Mouse (Mus musculus): Measurements from ENCODE around the gene Kirrel3. TPM values are rescaled to one million over a fixed set of nuclear protein-coding genes. Genes with fewer than 3 reads are reported as not detected.

The Kirrel3 gene
- total RNA-seq, 2 experiments from 2014 or later, result 0.61 to 0.77 TPM

GRCm38 (mm10) chr9:34976596-34977462, 491.1 kb downstream of the Kirrel3 start:
- no peak overlapping the region for H3K4me3 ChIP-seq
- no peak overlapping the region for H3K27ac ChIP-seq
- intact Hi-C loops (cut with DNase I), result no loop called here
- no peak for DNase-seq
- no peak for TF ChIP-seq CTCF (IDR thresholded peaks at IDR 0.05)

- intact Hi-C loops (cut with DNase I), result no loop called here
- DNase-seq, result no peak
- TF ChIP-seq CTCF (IDR thresholded peaks at IDR 0.05), result no peak
- H3K27ac ChIP-seq, result no peak overlapping the region
- no peak overlapping the region for H3K4me3 ChIP-seq
Observed at GRCm38 (mm10) chr9:34977700-34978099, 492.0 kb downstream of the Kirrel3 start.

- no peak for DNase-seq
- Histone ChIP-seq H3K27ac (no peak overlapping the region), H3K4me3 (no peak overlapping the region)
- intact Hi-C loops (cut with DNase I), result no loop called here
- no peak for TF ChIP-seq CTCF (IDR thresholded peaks at IDR 0.05)
Observed at GRCm38 (mm10) chr9:34978229-34978628, 492.5 kb downstream of the Kirrel3 start.

- no peak for DNase-seq
- Histone ChIP-seq H3K27ac (no peak overlapping the region), H3K4me3 (no peak overlapping the region)
- intact Hi-C loops (cut with DNase I), result no loop called here
- TF ChIP-seq CTCF (IDR thresholded peaks at IDR 0.05), result no peak
Observed at GRCm38 (mm10) chr9:34980516-34981265, 495.0 kb downstream of the Kirrel3 start.

DNA sequence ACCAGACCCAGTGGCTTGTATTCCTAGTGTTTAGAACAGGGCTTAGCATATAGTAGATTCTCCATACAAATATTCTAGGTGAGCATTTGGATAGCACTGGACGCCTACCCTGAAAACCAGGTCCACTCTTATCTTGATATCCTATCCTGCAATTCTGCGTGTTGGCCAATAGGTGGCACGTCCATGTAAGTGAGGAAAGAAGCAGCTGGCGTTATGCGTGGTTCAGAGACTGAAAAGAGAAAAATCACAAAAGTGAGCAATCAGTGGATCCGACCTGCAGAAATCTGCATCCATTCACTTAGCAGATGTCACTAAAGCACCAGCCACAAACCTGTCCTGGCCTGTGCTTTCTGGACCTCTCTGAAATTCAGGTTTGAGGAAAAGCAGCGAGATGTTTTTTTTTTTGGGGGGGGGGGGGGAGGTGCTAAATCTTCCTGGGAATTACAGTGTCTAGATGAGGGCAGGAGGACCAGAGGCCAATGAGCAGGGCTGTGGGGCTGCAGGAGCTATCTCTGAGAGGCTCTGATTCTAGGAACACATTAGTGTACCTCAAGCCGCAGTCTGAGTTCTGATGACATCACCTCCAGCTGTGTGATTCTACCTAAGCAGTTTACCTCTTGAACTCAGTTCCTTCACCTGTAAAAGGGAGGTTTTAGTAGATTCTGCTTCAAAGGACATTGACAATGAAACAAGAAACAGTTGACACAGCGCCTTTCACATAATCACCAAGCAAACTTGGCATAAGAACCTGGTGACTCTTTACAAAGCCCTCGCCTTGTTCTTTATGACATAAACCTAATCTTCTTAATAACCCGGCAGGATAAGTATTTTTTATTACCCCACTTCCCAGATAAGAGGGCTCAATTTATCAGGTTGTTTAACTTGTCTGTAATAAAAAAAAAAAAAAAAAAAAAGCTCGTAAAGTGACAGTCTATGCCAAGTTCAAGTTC, 498.1 kb downstream of the Kirrel3 start:
- H3K4me3 ChIP-seq, result peak overlapping the region; percentile 50
- DNase-seq, result peak; percentile 29
- peak; percentile 90 for TF ChIP-seq CTCF (IDR thresholded peaks at IDR 0.05)
- no peak overlapping the region; the same call in 1 of the 2 replicates for H3K27ac ChIP-seq
- intact Hi-C loops (cut with DNase I), result loop anchor here (1.0 to 2.0 kb wide), 2 partner anchors 36 to 181 kb away; no protein-coding TSS in a partner anchor

- DNase-seq, result no peak
- Histone ChIP-seq H3K27ac (no peak overlapping the region), H3K4me3 (no peak overlapping the region)
- TF ChIP-seq CTCF (IDR thresholded peaks at IDR 0.05), result no peak
- intact Hi-C loops (cut with DNase I), result no loop called here
Observed at GRCm38 (mm10) chr9:34986156-34986555, 500.5 kb downstream of the Kirrel3 start.

DNA sequence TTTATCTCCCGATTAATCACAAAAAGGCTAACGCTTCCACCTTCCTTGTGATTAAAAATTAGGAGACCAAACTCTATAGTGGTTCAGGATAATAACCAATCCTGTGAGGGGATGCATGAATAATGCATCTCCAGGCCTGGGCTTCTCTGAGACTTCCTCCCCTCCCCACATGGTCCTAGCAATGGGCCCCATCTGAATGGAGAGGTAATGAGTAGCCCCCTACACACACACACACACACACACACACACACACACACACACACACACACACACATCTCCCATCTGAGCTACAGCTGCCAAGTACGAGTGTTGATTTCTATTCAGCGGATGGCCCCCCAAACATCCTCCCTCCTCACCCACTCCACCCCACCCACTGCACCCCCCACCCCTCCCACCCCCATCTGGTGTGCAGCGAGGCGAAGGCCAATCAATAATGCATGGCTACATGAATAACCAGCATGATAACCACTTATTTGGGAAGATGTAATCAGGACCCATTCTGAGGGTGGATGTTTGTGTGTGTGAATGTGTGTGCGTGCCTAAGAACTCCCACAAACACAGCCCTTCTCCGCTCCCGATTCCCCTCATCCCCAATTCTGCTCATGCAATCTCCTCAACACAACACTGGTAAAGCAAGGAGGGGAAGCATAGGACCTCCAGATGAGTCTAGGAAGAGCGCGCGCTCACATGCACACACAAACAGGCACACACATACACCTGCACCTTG, 501.9 kb downstream of the Kirrel3 start:
- TF ChIP-seq CTCF (IDR thresholded peaks at IDR 0.05), result no peak
- H3K27ac ChIP-seq, result no peak overlapping the region
- DNase-seq, result no peak
- intact Hi-C loops (cut with DNase I), result no loop called here
- H3K4me3 ChIP-seq, result no peak overlapping the region

DNA sequence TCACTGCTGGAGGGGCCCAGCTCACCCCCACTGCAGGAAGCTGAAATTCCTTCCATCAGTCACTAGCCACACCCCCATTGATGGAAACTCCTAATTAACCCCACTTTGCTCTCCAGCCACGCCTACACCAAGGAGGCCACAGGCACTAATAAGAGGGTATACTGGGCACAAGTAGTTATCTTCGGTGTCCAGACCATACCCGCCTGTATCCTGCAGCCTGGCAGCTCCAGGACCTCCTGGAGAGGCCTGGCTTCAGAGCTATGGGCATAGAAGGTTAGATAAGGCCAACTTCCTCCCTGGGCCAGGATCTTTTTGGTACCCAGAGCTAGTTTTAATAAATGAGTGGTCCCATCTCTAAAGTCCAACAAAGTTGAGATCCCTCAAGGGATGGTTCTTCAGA, 503.0 kb downstream of the Kirrel3 start:
- intact Hi-C loops (cut with DNase I), result no loop called here
- DNase-seq, result no peak
- TF ChIP-seq CTCF (IDR thresholded peaks at IDR 0.05), result no peak
- Histone ChIP-seq H3K27ac (no peak overlapping the region), H3K4me3 (no peak overlapping the region)

DNA sequence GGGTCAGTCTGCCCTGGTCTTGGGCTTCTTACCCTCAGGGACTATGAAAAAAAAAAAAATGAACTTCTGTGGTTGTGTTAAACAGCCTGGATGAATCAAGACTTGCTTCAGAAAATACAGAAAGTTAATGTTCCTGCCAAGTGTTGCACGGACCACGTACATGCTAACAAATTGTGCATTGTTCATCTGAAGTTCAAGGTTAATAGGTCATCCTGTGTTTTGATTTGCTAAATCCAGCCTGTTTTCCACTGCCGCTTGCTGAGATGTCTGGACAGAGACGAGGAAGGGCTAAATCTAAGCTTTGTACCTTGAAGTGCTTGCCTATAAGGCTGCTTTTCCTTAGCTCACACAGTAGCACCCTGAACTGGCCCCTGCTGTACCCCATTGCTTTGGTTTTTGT, 506.5 kb downstream of the Kirrel3 start:
- intact Hi-C loops (cut with DNase I), result loop anchor here (5.0 kb wide), 1 partner anchor 125 kb away; the partner anchor contains the start of gene St3gal4
- no peak for DNase-seq
- Histone ChIP-seq H3K4me3 (no peak overlapping the region), H3K27ac (peak overlapping the region; percentile 81)
- TF ChIP-seq CTCF (IDR thresholded peaks at IDR 0.05), result no peak

GRCm38 (mm10) chr9:34993467-34994211, 507.9 kb downstream of the Kirrel3 start:
- intact Hi-C loops (cut with DNase I), result loop anchor here (5.0 kb wide), 1 partner anchor 124 kb away; the partner anchor contains the start of gene St3gal4
- TF ChIP-seq CTCF (IDR thresholded peaks at IDR 0.05), result no peak
- Histone ChIP-seq H3K27ac (peak overlapping the region; percentile 81), H3K4me3 (no peak overlapping the region)
- DNase-seq, result peak; percentile 92

DNA sequence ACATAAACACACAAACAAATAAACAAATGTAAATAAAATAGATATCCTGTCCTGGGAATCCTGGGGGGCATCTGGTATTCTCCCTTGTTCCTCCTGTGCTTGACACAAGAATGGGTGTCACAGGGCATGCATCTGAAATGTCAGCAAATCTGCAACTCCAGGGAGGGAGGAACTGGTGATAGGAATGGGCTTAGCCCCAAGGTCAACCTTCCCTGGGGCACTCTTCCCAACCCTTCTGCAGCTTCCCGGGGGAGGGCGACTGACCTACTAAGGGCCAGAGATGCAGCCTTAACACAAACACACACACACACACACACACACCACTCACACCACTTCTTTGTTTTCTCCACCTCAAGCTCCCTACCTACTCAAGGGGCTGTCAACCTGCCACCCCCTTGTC, 509.4 kb downstream of the Kirrel3 start:
- Histone ChIP-seq H3K27ac (peak overlapping the region; percentile 81; the same call in 1 of the 2 replicates), H3K4me3 (no peak overlapping the region)
- no peak for TF ChIP-seq CTCF (IDR thresholded peaks at IDR 0.05)
- DNase-seq, result no peak
- intact Hi-C loops (cut with DNase I), result no loop called here
